Mouse (Mus musculus) right cerebral cortex, postnatal 36 days (tissue): ENCODE measurements around the gene Gm10188.

Source experiments
- DNase-seq, 2 experiments: peaks; one replicate each; pipeline ENCODE4 v3.0.0; 2022; ENCODE audit warnings: low spot score in 2 of 2, mixed read lengths in 1 of 2

The Gm10188 gene

GRCm38 (mm10) chr1:132226297-132227080 is 3.1 kb downstream of the Gm10188 start:
- no peak for DNase-seq

GRCm38 (mm10) chr1:132222166-132222565 is 7.4 kb downstream of the Gm10188 start:
- no peak for DNase-seq

- DNase-seq = no peak
Observed at GRCm38 (mm10) chr1:132221627-132222026, 7.9 kb downstream of the Gm10188 start.

GRCm38 (mm10) chr1:132216276-132216675 is 13.3 kb downstream of the Gm10188 start:
- DNase-seq = no peak

- no peak for DNase-seq
Observed at GRCm38 (mm10) chr1:132213076-132213475, 16.5 kb downstream of the Gm10188 start.

GRCm38 (mm10) chr1:132212218-132212617 is 17.3 kb downstream of the Gm10188 start:
- DNase-seq = peak; percentile 87 to 90

- DNase-seq = no peak
Observed at GRCm38 (mm10) chr1:132211672-132212071, 17.9 kb downstream of the Gm10188 start.

- DNase-seq = no peak
Observed at GRCm38 (mm10) chr1:132210922-132211321, 18.6 kb downstream of the Gm10188 start.

- DNase-seq = no peak
Observed at GRCm38 (mm10) chr1:132209400-132209799, 20.2 kb downstream of the Gm10188 start.

GRCm38 (mm10) chr1:132208154-132208553 is 21.4 kb downstream of the Gm10188 start:
- peak; percentile 44 to 68 for DNase-seq

GRCm38 (mm10) chr1:132206828-132207227 is 22.7 kb downstream of the Gm10188 start:
- no peak for DNase-seq

GRCm38 (mm10) chr1:132205958-132206357 is 23.6 kb downstream of the Gm10188 start:
- no peak for DNase-seq

- DNase-seq = peak; percentile 60 to 61
Observed at GRCm38 (mm10) chr1:132202771-132203170, 26.8 kb downstream of the Gm10188 start.

- DNase-seq = no peak
Observed at GRCm38 (mm10) chr1:132201936-132202335, 27.6 kb downstream of the Gm10188 start.

- DNase-seq = no peak
Observed at GRCm38 (mm10) chr1:132201511-132201860, 28.1 kb downstream of the Gm10188 start.

- peak; percentile 77 to 88 for DNase-seq
Observed at GRCm38 (mm10) chr1:132200562-132201510, 28.7 kb downstream of the Gm10188 start.

GRCm38 (mm10) chr1:132199934-132200333 is 29.6 kb downstream of the Gm10188 start:
- no peak for DNase-seq

GRCm38 (mm10) chr1:132199244-132199643 is 30.3 kb downstream of the Gm10188 start:
- no peak for DNase-seq

GRCm38 (mm10) chr1:132198401-132199071 is 31.0 kb downstream of the Gm10188 start:
- no peak for DNase-seq

GRCm38 (mm10) chr1:132197666-132198065 is 31.9 kb downstream of the Gm10188 start:
- no peak for DNase-seq

- no peak for DNase-seq
Observed at GRCm38 (mm10) chr1:132196337-132196736, 33.2 kb downstream of the Gm10188 start.

- no peak for DNase-seq
Observed at GRCm38 (mm10) chr1:132195681-132196080, 33.9 kb downstream of the Gm10188 start.
